Mouse (Mus musculus): Measurements from ENCODE around the gene Mapk6.

GRCm38 (mm10) chr9:75385218-75385974 is 24.4 kb downstream of the Mapk6 start:
- TF ChIP-seq CTCF (IDR thresholded peaks at IDR 0.05; ENCODE audit: low read depth, low read length), result no peak
- no peak for TF ChIP-seq GATA1 (IDR thresholded peaks at IDR 0.05; ENCODE audit: borderline replicate concordance, low read length)

All from G1E (cell line).